Mouse (Mus musculus) CD8-positive naive resting alpha-beta T cell, adult 2 months (primary cell): Measurements from ENCODE around the gene Mfsd4b1.
A peak's percentile ranks its signal among the peaks of the same experiment; 100 is the strongest.

Experiments
- DNase-seq, 2 experiments: peaks; one replicate each; pipeline ENCODE4 v3.0.0; 2022; ENCODE audit warnings: low read depth in 2 of 2, low spot score in 2 of 2

Mfsd4b1 gene

GRCm38 (mm10) chr10:39960441-39960822 lies 64.6 kb downstream of the Mfsd4b1 start:
- DNase-seq: no peak

- DNase-seq: peak; percentile 87 to 94
Measured at GRCm38 (mm10) chr10:39959761-39960440, 65.2 kb downstream of the Mfsd4b1 start, which contains the start of gene Mfsd4b3. Mfsd4b3 (minus strand) TSS chr10:39960153.

DNA sequence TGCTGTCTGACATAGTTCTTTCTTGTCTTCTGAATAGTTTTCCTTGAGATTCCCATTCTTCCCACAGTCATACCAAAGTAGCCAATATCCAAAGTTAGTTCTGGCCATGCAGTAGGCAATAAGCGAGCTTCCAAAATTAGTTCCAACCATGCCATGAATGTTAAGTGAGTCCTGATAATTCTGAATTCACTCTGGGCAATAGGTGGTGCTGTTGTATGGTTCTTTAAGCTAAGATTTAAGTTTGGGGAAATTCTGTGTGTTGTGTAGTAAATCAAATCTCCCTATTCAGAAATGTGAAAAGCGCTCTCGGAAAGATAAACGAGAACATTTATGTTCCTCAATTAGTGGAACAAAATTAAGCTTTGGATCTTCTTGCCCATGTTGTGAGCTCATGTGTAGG lies 66.8 kb downstream of the Mfsd4b1 start:
- DNase-seq: no peak

- no peak for DNase-seq
Measured at GRCm38 (mm10) chr10:39956340-39956878, 68.7 kb downstream of the Mfsd4b1 start.

DNA sequence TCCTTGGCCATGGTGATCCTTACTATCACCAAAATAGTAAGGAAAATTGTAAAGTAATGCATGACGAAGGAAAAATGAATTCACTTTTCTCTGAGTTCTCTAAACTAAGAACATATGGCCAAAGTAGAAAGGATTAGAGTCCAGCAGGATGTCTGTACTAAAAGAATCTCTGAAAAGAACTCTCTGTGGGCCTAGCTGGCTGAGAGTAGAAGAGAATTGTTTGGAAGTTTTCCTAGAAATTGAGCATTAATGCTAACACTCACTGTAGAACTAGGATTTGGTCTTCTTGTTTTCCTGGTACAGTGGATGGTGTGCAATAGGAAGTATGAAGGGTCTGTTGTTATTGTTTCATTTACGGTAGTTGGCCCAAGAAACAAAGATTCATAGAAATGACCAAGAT lies 69.9 kb downstream of the Mfsd4b1 start:
- DNase-seq: no peak
